Mouse (Mus musculus): ENCODE measurements around the gene Crygb. TPM values are rescaled to one million over a fixed set of nuclear protein-coding genes. Genes with fewer than 3 reads are reported as not detected.

The Crygb gene
- polyA plus RNA-seq, 1 experiment from 2014 or later: 0.71 TPM

DNA sequence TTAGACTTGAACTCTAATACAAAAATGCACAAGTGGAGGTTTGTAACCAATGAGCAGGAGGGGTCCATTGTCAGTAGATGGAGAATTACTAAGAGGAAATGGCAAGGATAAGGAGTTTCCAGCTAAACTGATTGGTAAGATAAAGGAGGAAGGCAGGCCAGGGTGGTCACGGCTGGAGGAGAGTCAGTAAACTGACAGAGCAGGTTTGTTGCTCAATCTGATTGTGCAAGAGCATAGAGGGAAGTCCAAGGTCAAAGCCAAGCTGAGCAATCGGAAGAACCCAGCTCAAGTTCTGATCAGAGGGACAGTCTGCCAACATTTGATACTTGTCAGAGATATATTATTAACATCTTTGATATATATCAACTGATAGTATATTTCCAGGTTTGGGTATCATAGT, 8.3 kb upstream of the Crygb start:
- Histone ChIP-seq H3K27me3 (ENCODE audit: control insufficient read depth, insufficient read depth, low read length) (no peaks in the 10 kb centered on the region), H3K4me3 (ENCODE audit: low read depth, low read length) (no peak overlapping the region), H3K4me1 (ENCODE audit: control insufficient read depth, insufficient read depth, low read length) (no peaks in the 10 kb centered on the region), H3K9ac (replicated peaks; ENCODE audit: low read depth, low read length) (no peak overlapping the region), H3K36me3 (ENCODE audit: control insufficient read depth, insufficient read depth, low read length) (no peaks in the 10 kb centered on the region), H3K27ac (ENCODE audit: low read length) (no peak overlapping the region), H3K4me2 (replicated peaks; ENCODE audit: low read depth, low read length) (no peak overlapping the region), H3K9me3 (ENCODE audit: control insufficient read depth, low read depth, low read length) (no peaks in the 10 kb centered on the region)
- ATAC-seq (ENCODE audit: insufficient number of reproducible peaks, insufficient read depth, low FRiP score, low read depth): no peak
- WGBS: 60% methylated on average over 2 of the region's 2 CpGs

DNA sequence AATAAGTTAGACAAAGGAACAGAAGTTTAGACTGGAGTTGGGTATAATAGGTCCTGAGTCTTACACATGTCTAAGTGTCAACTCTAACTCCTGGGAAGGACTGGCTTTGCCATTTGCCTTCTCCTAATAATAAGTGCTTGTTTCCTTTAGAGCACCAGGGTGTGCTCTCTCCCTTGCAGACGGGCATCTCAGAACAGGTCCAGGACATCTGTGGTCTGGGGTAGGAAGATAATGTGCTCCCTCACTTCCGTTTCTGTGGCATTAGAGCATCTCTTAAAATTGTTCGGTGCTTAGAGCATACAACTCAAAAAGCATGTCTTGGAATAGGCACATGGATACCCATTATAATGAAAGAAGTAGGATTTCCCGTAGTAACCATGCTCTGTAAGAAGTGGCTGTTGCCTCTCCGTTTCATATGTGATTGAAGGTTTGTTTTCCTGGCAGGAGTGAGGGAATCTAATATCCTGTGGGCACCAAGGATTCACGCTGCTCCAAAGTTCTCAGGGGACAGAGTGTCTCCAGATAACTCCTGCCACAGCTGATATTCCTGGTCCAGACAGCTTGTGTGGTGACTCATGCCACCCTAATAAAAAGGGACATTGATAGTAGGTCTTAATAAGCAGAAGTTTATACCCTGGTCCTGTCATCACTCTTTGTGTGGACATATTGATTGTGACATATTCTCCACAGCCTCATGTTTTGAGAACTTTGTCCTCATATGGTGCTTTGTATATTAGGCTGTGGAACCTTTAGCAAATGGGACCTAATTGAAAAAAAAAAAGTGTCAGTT, 6.7 kb upstream of the Crygb start:
- H3K4me1 ChIP-seq (ENCODE audit: control insufficient read depth, insufficient read depth, low read length): no peaks in the 10 kb centered on the region
- H3K4me2 ChIP-seq (replicated peaks; ENCODE audit: low read depth, low read length): no peak overlapping the region
- 74% methylated on average over 6 of the region's 6 CpGs for WGBS
- H3K36me3 ChIP-seq (ENCODE audit: control insufficient read depth, insufficient read depth, low read length): no peaks in the 10 kb centered on the region
- ATAC-seq (ENCODE audit: insufficient number of reproducible peaks, insufficient read depth, low FRiP score, low read depth): no peak
- H3K9ac ChIP-seq (replicated peaks; ENCODE audit: low read depth, low read length): no peak overlapping the region
- H3K27ac ChIP-seq (ENCODE audit: low read length): no peak overlapping the region
- H3K9me3 ChIP-seq (ENCODE audit: control insufficient read depth, low read depth, low read length): no peaks in the 10 kb centered on the region
- H3K27me3 ChIP-seq (ENCODE audit: control insufficient read depth, insufficient read depth, low read length): no peaks in the 10 kb centered on the region
- H3K4me3 ChIP-seq (ENCODE audit: low read depth, low read length): no peak overlapping the region

- 9% methylated on average over 5 of the region's 5 CpGs for WGBS
- H3K27ac ChIP-seq (ENCODE audit: low read length): no peak overlapping the region
- H3K9me3 ChIP-seq (ENCODE audit: control insufficient read depth, low read depth, low read length): no peaks in the 10 kb centered on the region
- H3K4me2 ChIP-seq (replicated peaks; ENCODE audit: low read depth, low read length): no peak overlapping the region
- no peaks in the 10 kb centered on the region for H3K27me3 ChIP-seq (ENCODE audit: control insufficient read depth, insufficient read depth, low read length)
- no peak for ATAC-seq (ENCODE audit: insufficient number of reproducible peaks, insufficient read depth, low FRiP score, low read depth)
- no peaks in the 10 kb centered on the region for H3K36me3 ChIP-seq (ENCODE audit: control insufficient read depth, insufficient read depth, low read length)
- H3K4me3 ChIP-seq (ENCODE audit: low read depth, low read length): no peak overlapping the region
- H3K4me1 ChIP-seq (ENCODE audit: control insufficient read depth, insufficient read depth, low read length): no peaks in the 10 kb centered on the region
- no peak overlapping the region for H3K9ac ChIP-seq (replicated peaks; ENCODE audit: low read depth, low read length)
These were observed 6.5 kb downstream of the Crygb start for GRCm38 (mm10) chr1:65075607-65076006.

GRCm38 (mm10) chr1:65073589-65073988, 8.5 kb downstream of the Crygb start, which contains the start of gene Crygc:
TSS of gene Crygc (minus strand) at chr1:65073689.
- Histone ChIP-seq H3K4me2 (replicated peaks; ENCODE audit: low read depth, low read length) (no peak within 1 kb of the TSS), H3K4me3 (ENCODE audit: low read depth, low read length) (no peak within 1 kb of the TSS), H3K9ac (replicated peaks; ENCODE audit: low read depth, low read length) (no peak within 1 kb of the TSS), H3K9me3 (ENCODE audit: control insufficient read depth, low read depth, low read length) (no peaks in the 10 kb centered on the region), H3K36me3 (ENCODE audit: control insufficient read depth, insufficient read depth, low read length) (no peaks in the 10 kb centered on the region), H3K27ac (ENCODE audit: low read length) (no peak within 1 kb of the TSS), H3K4me1 (ENCODE audit: control insufficient read depth, insufficient read depth, low read length) (no peaks in the 10 kb centered on the region), H3K27me3 (ENCODE audit: control insufficient read depth, insufficient read depth, low read length) (no peaks in the 10 kb centered on the region)
- WGBS: 69% methylated on average over 6 of the region's 6 CpGs
- no peak for ATAC-seq (ENCODE audit: insufficient number of reproducible peaks, insufficient read depth, low FRiP score, low read depth)

DNA sequence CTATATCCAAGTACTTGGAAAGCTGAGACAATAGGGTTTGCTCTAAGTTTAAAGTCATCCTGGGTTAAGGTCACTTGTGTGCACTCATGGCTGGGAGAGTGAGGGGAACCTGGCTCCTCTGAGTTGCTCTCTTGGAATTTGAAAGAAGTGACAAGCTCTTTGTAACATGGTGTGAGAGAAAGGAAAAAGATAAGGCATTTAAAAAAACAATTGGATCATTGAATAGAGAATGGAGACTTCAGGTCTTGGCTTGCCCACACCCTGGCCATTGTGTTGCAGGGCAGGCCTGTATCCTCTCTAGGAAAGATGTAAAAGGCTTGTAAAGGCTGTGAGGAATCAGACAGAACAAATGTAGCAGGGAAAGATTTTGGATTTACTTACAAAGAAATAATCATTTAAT, 14.2 kb downstream of the Crygb start:
- Histone ChIP-seq H3K36me3 (ENCODE audit: control insufficient read depth, insufficient read depth, low read length) (no peaks in the 10 kb centered on the region), H3K4me3 (ENCODE audit: low read depth, low read length) (no peak overlapping the region), H3K4me1 (ENCODE audit: control insufficient read depth, insufficient read depth, low read length) (no peaks in the 10 kb centered on the region), H3K4me2 (replicated peaks; ENCODE audit: low read depth, low read length) (no peak overlapping the region), H3K27ac (ENCODE audit: low read length) (no peak overlapping the region), H3K9ac (replicated peaks; ENCODE audit: low read depth, low read length) (no peak overlapping the region), H3K27me3 (ENCODE audit: control insufficient read depth, insufficient read depth, low read length) (no peaks in the 10 kb centered on the region), H3K9me3 (ENCODE audit: control insufficient read depth, low read depth, low read length) (no peaks in the 10 kb centered on the region)
- no peak for ATAC-seq (ENCODE audit: insufficient number of reproducible peaks, insufficient read depth, low FRiP score, low read depth)

DNA sequence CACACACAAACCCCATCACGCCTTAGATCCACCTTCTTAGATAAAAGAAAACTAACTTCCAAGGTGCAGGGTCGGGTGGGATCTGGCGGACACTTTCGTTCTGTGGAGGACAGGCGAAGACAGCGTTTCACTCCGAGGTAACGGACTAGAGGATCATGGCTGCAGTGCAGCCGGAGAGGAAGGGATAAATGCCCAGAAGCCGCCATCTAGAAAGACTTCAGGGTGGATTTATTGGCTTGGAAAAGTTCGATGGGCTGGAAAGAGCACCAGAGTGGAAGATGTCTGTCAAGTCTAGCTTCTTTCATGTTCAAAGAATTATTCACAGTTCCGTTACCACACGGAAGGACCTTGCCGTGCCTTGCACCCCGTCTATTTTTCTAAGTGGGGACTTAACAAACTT, 17.9 kb downstream of the Crygb start:
- H3K4me3 ChIP-seq (ENCODE audit: low read depth, low read length): no peak overlapping the region
- no peak overlapping the region for H3K27ac ChIP-seq (ENCODE audit: low read length)
- no peak overlapping the region for H3K4me2 ChIP-seq (replicated peaks; ENCODE audit: low read depth, low read length)
- H3K27me3 ChIP-seq (ENCODE audit: control insufficient read depth, insufficient read depth, low read length): no peaks in the 10 kb centered on the region
- H3K9me3 ChIP-seq (ENCODE audit: control insufficient read depth, low read depth, low read length): no peaks in the 10 kb centered on the region
- no peaks in the 10 kb centered on the region for H3K36me3 ChIP-seq (ENCODE audit: control insufficient read depth, insufficient read depth, low read length)
- no peaks in the 10 kb centered on the region for H3K4me1 ChIP-seq (ENCODE audit: control insufficient read depth, insufficient read depth, low read length)
- whole genome bisulfite sequencing: 84% methylated on average over 15 of the region's 15 CpGs
- H3K9ac ChIP-seq (replicated peaks; ENCODE audit: low read depth, low read length): no peak overlapping the region
- no peak for ATAC-seq (ENCODE audit: insufficient number of reproducible peaks, insufficient read depth, low FRiP score, low read depth)

DNA sequence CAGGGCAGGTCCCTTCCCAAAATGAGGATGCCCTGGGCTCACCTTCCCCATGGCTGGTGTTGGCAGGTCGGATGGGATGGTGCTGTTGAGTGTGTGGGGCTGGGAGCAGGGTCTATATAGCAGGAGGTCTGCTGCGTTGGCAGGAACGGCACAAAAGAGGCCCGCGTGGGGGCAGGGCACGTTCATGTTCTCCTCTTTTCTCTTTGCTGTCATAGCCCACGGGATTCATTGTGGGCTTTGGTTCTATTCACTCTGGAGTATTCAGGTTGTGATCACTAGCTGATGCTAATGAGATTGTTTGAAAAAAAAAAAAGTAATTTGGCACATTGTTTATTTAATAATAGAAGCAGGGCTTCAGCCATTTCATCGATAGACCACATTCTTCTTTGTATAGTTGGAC, 18.7 kb downstream of the Crygb start, which contains the start of gene Crygd:
Gene Crygd, minus strand, starts transcription at position 101 of the 400 bp plus-strand sequence.
- 83% methylated on average over 8 of the region's 8 CpGs for WGBS
- Histone ChIP-seq H3K4me1 (ENCODE audit: control insufficient read depth, insufficient read depth, low read length) (no peaks in the 10 kb centered on the region), H3K36me3 (ENCODE audit: control insufficient read depth, insufficient read depth, low read length) (no peaks in the 10 kb centered on the region), H3K4me3 (ENCODE audit: low read depth, low read length) (no peak within 1 kb of the TSS), H3K4me2 (replicated peaks; ENCODE audit: low read depth, low read length) (no peak within 1 kb of the TSS), H3K9ac (replicated peaks; ENCODE audit: low read depth, low read length) (no peak within 1 kb of the TSS), H3K9me3 (ENCODE audit: control insufficient read depth, low read depth, low read length) (no peaks in the 10 kb centered on the region), H3K27ac (ENCODE audit: low read length) (no peak within 1 kb of the TSS), H3K27me3 (ENCODE audit: control insufficient read depth, insufficient read depth, low read length) (no peaks in the 10 kb centered on the region)
- no peak for ATAC-seq (ENCODE audit: insufficient number of reproducible peaks, insufficient read depth, low FRiP score, low read depth)

DNA sequence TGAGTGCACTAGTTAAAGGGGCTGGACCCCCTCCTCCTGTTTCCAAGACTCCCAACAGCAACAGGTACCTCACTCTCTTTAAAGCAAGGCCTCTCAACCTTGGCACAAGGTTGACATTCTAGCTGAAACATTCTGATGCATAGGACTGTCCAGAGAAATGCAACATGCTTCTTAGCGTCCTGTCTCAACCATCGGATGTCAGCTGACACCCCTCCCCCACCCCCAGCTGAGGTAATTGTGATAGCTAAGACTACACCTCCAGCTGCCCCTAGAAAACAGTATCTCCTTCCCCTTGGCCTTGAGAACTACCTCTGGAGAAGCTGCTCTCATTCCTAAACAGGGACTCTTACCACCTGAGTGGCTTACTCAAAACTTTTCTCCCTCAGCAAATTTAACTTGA, 29.9 kb downstream of the Crygb start:
- WGBS: 17% methylated on average over 2 of the region's 2 CpGs
- Histone ChIP-seq H3K9ac (replicated peaks; ENCODE audit: low read depth, low read length) (no peak overlapping the region), H3K9me3 (ENCODE audit: control insufficient read depth, low read depth, low read length) (no peaks in the 10 kb centered on the region), H3K36me3 (ENCODE audit: control insufficient read depth, insufficient read depth, low read length) (no peaks in the 10 kb centered on the region), H3K27me3 (ENCODE audit: control insufficient read depth, insufficient read depth, low read length) (no peaks in the 10 kb centered on the region), H3K4me3 (ENCODE audit: low read depth, low read length) (no peak overlapping the region), H3K4me1 (ENCODE audit: control insufficient read depth, insufficient read depth, low read length) (no peaks in the 10 kb centered on the region), H3K27ac (ENCODE audit: low read length) (no peak overlapping the region), H3K4me2 (replicated peaks; ENCODE audit: low read depth, low read length) (no peak overlapping the region)
- no peak for ATAC-seq (ENCODE audit: insufficient number of reproducible peaks, insufficient read depth, low FRiP score, low read depth)

DNA sequence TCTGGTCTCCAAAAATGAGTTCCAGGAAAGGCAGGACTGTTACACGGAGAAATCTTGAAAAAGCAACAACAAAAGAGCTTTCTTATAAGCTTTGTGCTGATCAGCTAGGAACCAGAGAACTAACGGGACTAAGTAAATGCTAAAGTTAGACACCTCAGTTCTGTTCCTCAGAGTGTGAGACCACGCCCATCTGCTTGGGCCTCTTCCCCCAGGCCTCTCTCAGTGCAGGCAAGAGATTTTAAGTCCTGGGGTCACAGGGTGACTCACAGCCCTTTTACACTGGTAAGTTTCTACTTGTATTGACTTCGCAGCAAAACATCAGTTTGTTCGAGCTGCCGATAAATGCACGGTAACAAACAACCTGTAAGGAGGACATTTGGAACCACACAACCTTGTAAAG, 30.4 kb downstream of the Crygb start:
- Histone ChIP-seq H3K4me2 (replicated peaks; ENCODE audit: low read depth, low read length) (no peak overlapping the region), H3K36me3 (ENCODE audit: control insufficient read depth, insufficient read depth, low read length) (no peaks in the 10 kb centered on the region), H3K9me3 (ENCODE audit: control insufficient read depth, low read depth, low read length) (no peaks in the 10 kb centered on the region), H3K27ac (ENCODE audit: low read length) (no peak overlapping the region), H3K27me3 (ENCODE audit: control insufficient read depth, insufficient read depth, low read length) (no peaks in the 10 kb centered on the region), H3K9ac (replicated peaks; ENCODE audit: low read depth, low read length) (no peak overlapping the region), H3K4me1 (ENCODE audit: control insufficient read depth, insufficient read depth, low read length) (no peaks in the 10 kb centered on the region), H3K4me3 (ENCODE audit: low read depth, low read length) (no peak overlapping the region)
- 54% methylated on average over 7 of the region's 7 CpGs for WGBS
- no peak for ATAC-seq (ENCODE audit: insufficient number of reproducible peaks, insufficient read depth, low FRiP score, low read depth)
